Mouse (Mus musculus): ENCODE data around the gene Nemp2. TPM values are rescaled to one million over a fixed set of nuclear protein-coding genes. Genes with fewer than 3 reads are reported as not detected.
"Not testable (repeated sequence)": the region's sequence is repeated elsewhere in the genome, so short reads cannot be mapped to it uniquely, and the experiment has no call there.

Gene Nemp2
- polyA plus RNA-seq, 1 experiment from 2014 or later = 2.4 TPM

- H3K4me2 ChIP-seq (replicated peaks; ENCODE audit: low read depth) = no peak overlapping the region
- no peak overlapping the region for H3K27ac ChIP-seq (replicated peaks)
- H3K4me1 ChIP-seq (replicated peaks; ENCODE audit: control insufficient read depth, insufficient read depth) = no peaks in the 10 kb centered on the region; the same call in 1 of the 2 replicates
- TF ChIP-seq EP300 (optimal IDR thresholded peaks at IDR 0.05) (no peak), CTCF (IDR thresholded peaks at IDR 0.05; ENCODE audit: low read depth) (no peak)
- ATAC-seq (ENCODE audit: low FRiP score, low TSS enrichment) (no peak), DNase-seq (ENCODE audit: low spot score) (no peak)
- H3K36me3 ChIP-seq (ENCODE audit: control insufficient read depth, insufficient read depth, low read length) = no peaks in the 10 kb centered on the region
- H3K9me3 ChIP-seq (ENCODE audit: control insufficient read depth, low read length) = no peaks in the 10 kb centered on the region
- H3K27me3 ChIP-seq (ENCODE audit: control insufficient read depth, insufficient read depth, low read length) = no peaks in the 10 kb centered on the region
- H3K4me3 ChIP-seq (ENCODE audit: low read depth, low read length) = no peak overlapping the region
- 41% methylated on average over 7 of the region's 7 CpGs for WGBS
- H3K9ac ChIP-seq (ENCODE audit: low read length) = no peak overlapping the region
Measured at GRCm38 (mm10) chr1:52675561-52676551, 45.4 kb downstream of the Nemp2 start.

- H3K4me2 ChIP-seq (replicated peaks; ENCODE audit: low read depth) = no peak overlapping the region
- H3K4me1 ChIP-seq (replicated peaks; ENCODE audit: control insufficient read depth, insufficient read depth) = no peaks in the 10 kb centered on the region; the same call in 1 of the 2 replicates
- WGBS = 28% methylated on average over 3 of the region's 3 CpGs
- DNase-seq (ENCODE audit: low spot score) (peak; percentile 52), ATAC-seq (ENCODE audit: low FRiP score, low TSS enrichment) (no peak; the same call in 1 of the 2 replicates)
- H3K27me3 ChIP-seq (ENCODE audit: control insufficient read depth, insufficient read depth, low read length) = no peaks in the 10 kb centered on the region
- H3K4me3 ChIP-seq (ENCODE audit: low read depth, low read length) = no peak overlapping the region
- TF ChIP-seq CTCF (IDR thresholded peaks at IDR 0.05; ENCODE audit: low read depth) = no peak
- no peak for TF ChIP-seq EP300 (optimal IDR thresholded peaks at IDR 0.05)
- H3K9me3 ChIP-seq (ENCODE audit: control insufficient read depth, low read length) = no peaks in the 10 kb centered on the region
- no peaks in the 10 kb centered on the region for H3K36me3 ChIP-seq (ENCODE audit: control insufficient read depth, insufficient read depth, low read length)
- no peak overlapping the region for H3K9ac ChIP-seq (ENCODE audit: low read length)
- H3K27ac ChIP-seq (replicated peaks) = no peak overlapping the region
Measured at GRCm38 (mm10) chr1:52676621-52677020, 46.1 kb downstream of the Nemp2 start.

GRCm38 (mm10) chr1:52683550-52683949, 53.0 kb downstream of the Nemp2 start:
- H3K9ac ChIP-seq (ENCODE audit: low read length) = no peak overlapping the region
- ATAC-seq (ENCODE audit: low FRiP score, low TSS enrichment) = peak; percentile 90
- H3K27ac ChIP-seq (replicated peaks) = 0 out of 2 replicates have a peak overlapping the region, but pooled peaks have one; percentile 8
- peak; percentile 57 for DNase-seq (ENCODE audit: low spot score)
- TF ChIP-seq EP300 (optimal IDR thresholded peaks at IDR 0.05) = no peak
- no peak for TF ChIP-seq CTCF (IDR thresholded peaks at IDR 0.05; ENCODE audit: low read depth)
- H3K4me2 ChIP-seq (replicated peaks; ENCODE audit: low read depth) = no peak overlapping the region
- 40% methylated on average over 4 of the region's 4 CpGs for WGBS
- no peak overlapping the region for H3K4me3 ChIP-seq (ENCODE audit: low read depth, low read length)
- no peaks in the 10 kb centered on the region for H3K9me3 ChIP-seq (ENCODE audit: control insufficient read depth, low read length)
- H3K27me3 ChIP-seq (ENCODE audit: control insufficient read depth, insufficient read depth, low read length) = no peaks in the 10 kb centered on the region
- no peaks in the 10 kb centered on the region for H3K36me3 ChIP-seq (ENCODE audit: control insufficient read depth, insufficient read depth, low read length)
- H3K4me1 ChIP-seq (replicated peaks; ENCODE audit: control insufficient read depth, insufficient read depth) = peaks cover 4% of the 10 kb centered on the region

GRCm38 (mm10) chr1:52687636-52688035, 57.1 kb downstream of the Nemp2 start:
- DNase-seq (ENCODE audit: low spot score) (peak; percentile 54), ATAC-seq (ENCODE audit: low FRiP score, low TSS enrichment) (peak; percentile 91)
- Histone ChIP-seq H3K9ac (ENCODE audit: low read length) (no peak overlapping the region), H3K36me3 (ENCODE audit: control insufficient read depth, insufficient read depth, low read length) (no peaks in the 10 kb centered on the region), H3K27me3 (ENCODE audit: control insufficient read depth, insufficient read depth, low read length) (no peaks in the 10 kb centered on the region), H3K4me2 (replicated peaks; ENCODE audit: low read depth) (no peak overlapping the region), H3K4me1 (replicated peaks; ENCODE audit: control insufficient read depth, insufficient read depth) (peaks cover 4% of the 10 kb centered on the region), H3K27ac (replicated peaks) (0 out of 2 replicates have a peak overlapping the region, but pooled peaks have one; percentile 5), H3K9me3 (ENCODE audit: control insufficient read depth, low read length) (no peaks in the 10 kb centered on the region), H3K4me3 (ENCODE audit: low read depth, low read length) (no peak overlapping the region)
- no peak for TF ChIP-seq CTCF (IDR thresholded peaks at IDR 0.05; ENCODE audit: low read depth)
- TF ChIP-seq EP300 (optimal IDR thresholded peaks at IDR 0.05) = no peak
- 45% methylated on average over 8 of the region's 8 CpGs for WGBS

GRCm38 (mm10) chr1:52694456-52694855, 64.0 kb downstream of the Nemp2 start:
- not testable (repeated sequence) for ATAC-seq (ENCODE audit: low FRiP score, low TSS enrichment); H3K9me3 ChIP-seq (ENCODE audit: control insufficient read depth, low read length); H3K4me2 ChIP-seq (replicated peaks; ENCODE audit: low read depth); H3K27ac ChIP-seq (replicated peaks); H3K27me3 ChIP-seq (ENCODE audit: control insufficient read depth, insufficient read depth, low read length); H3K4me1 ChIP-seq (replicated peaks; ENCODE audit: control insufficient read depth, insufficient read depth); DNase-seq (ENCODE audit: low spot score); H3K36me3 ChIP-seq (ENCODE audit: control insufficient read depth, insufficient read depth, low read length); H3K4me3 ChIP-seq (ENCODE audit: low read depth, low read length); H3K9ac ChIP-seq (ENCODE audit: low read length)
- WGBS = 95% methylated on average over 13 of the region's 13 CpGs

Other genes with a start within 250 kb of the Nemp2 start
- 13.5 and 14.5 TPM in 2 replicates for gene Nab1, start 130.0 kb upstream of the Nemp2 start, polyA plus RNA-seq (2015; fragmentation: Nextera tagmentation; extraction: Ambion mirVana)
- gene Mfsd6, start 96.8 kb downstream of the Nemp2 start, polyA plus RNA-seq (2015; fragmentation: Nextera tagmentation; extraction: Ambion mirVana) = 6.3 and 8.0 TPM in 2 replicates
- 6.1 and 8.1 TPM in 2 replicates for gene Inpp1, start 187.0 kb downstream of the Nemp2 start, polyA plus RNA-seq (2015; fragmentation: Nextera tagmentation; extraction: Ambion mirVana)
- gene Hibch, start 214.2 kb downstream of the Nemp2 start, polyA plus RNA-seq (2015; fragmentation: Nextera tagmentation; extraction: Ambion mirVana) = 21.3 and 22.9 TPM in 2 replicates

Data from stomach, postnatal 0 days (tissue).